ENCODE assay signal across 13 mouse cellular contexts in genomic region chr13:62865651-62866315, GRCm38 (mm10). TPM values are rescaled to one million over a fixed set of nuclear protein-coding genes. Genes with fewer than 3 reads are reported as not detected.
DNase-seq lines count a peak whose midpoint lies in the region; ATAC-seq and TF ChIP-seq lines count a peak whose summit lies in the region.
"Had no signal": no experiment of that assay in that cellular context is flagged by ENCODE, and none has a peak within 500 bp of the region (broad histone marks: within the 10 kb centered on the region; RNA-seq: fewer than 3 reads in every experiment).

No protein-coding gene starts in this region.

- no peak for DNase-seq in forebrain, embryonic 10.5 days (ENCODE audit: extremely low spot score, low spot score)
- DNase-seq in forebrain, embryonic 14.5 days (ENCODE audit: low spot score), result no peak
- peak; percentile 3 for DNase-seq in kidney, adult 9 months
- no peak for DNase-seq in kidney, adult 11 months
- peak; percentile 80 for DNase-seq in limb, embryonic 14.5 days (ENCODE audit: low spot score)
- DNase-seq in cerebellum, postnatal 10 days, result no peak
- DNase-seq in layer of hippocampus, adult 9-10 months (ENCODE audit: low spot score), result no peak
- DNase-seq: adrenal gland, postnatal 25 days; cerebellum, adult 11 months; layer of hippocampus, adult 9-11 months; midbrain, embryonic 14.5 days had no signal

- H3K27me3 ChIP-seq in forebrain, embryonic 10.5 days (ENCODE audit: poor library complexity, severe bottlenecking), result no peaks in the 10 kb centered on the region
- H3K27me3 ChIP-seq in forebrain, embryonic 14.5 days (replicated peaks; ENCODE audit: control insufficient read depth, insufficient read depth, low read length), result no peaks in the 10 kb centered on the region
- H3K27me3 ChIP-seq in embryonic facial prominence, embryonic 13.5 days, result no peaks in the 10 kb centered on the region
- no peaks in the 10 kb centered on the region for H3K27me3 ChIP-seq in limb, embryonic 14.5 days (ENCODE audit: control insufficient read depth, insufficient read depth, low read length)

- H3K27ac ChIP-seq in forebrain, embryonic 10.5 days, result peak overlapping the region; percentile 12; the same call in 1 of the 2 replicates
- no peak overlapping the region for H3K27ac ChIP-seq in forebrain, embryonic 14.5 days (ENCODE audit: low read depth, low read length)
- peak overlapping the region; percentile 86 for H3K27ac ChIP-seq in embryonic facial prominence, embryonic 13.5 days
- H3K27ac ChIP-seq in limb, embryonic 14.5 days (replicated peaks; ENCODE audit: low read depth, low read length), result peak overlapping the region; percentile 84

- no peaks in the 10 kb centered on the region for H3K9me3 ChIP-seq in forebrain, embryonic 10.5 days
- no peaks in the 10 kb centered on the region for H3K9me3 ChIP-seq in forebrain, embryonic 14.5 days (replicated peaks; ENCODE audit: control insufficient read depth, low read length)
- H3K9me3 ChIP-seq in embryonic facial prominence, embryonic 13.5 days, result no peaks in the 10 kb centered on the region
- H3K9me3 ChIP-seq in limb, embryonic 14.5 days (ENCODE audit: control insufficient read depth, low read length), result no peaks in the 10 kb centered on the region

- 70% methylated on average over 11 of the region's 11 CpGs for WGBS in forebrain, embryonic 10.5 days
- WGBS in forebrain, embryonic 14.5 days, result 77% methylated on average over 11 of the region's 11 CpGs
- 40% methylated on average over 11 of the region's 11 CpGs for WGBS in embryonic facial prominence, embryonic 13.5 days
- WGBS in limb, embryonic 14.5 days, result 29% methylated on average over 11 of the region's 11 CpGs

- H3K4me2 ChIP-seq in forebrain, embryonic 14.5 days (ENCODE audit: low read length), result no peak overlapping the region
- H3K4me2 ChIP-seq in embryonic facial prominence, embryonic 13.5 days, result peak overlapping the region; percentile 14; the same call in 1 of the 2 replicates
- peak overlapping the region; percentile 25; the same call in 1 of the 2 replicates for H3K4me2 ChIP-seq in limb, embryonic 14.5 days (replicated peaks; ENCODE audit: low read depth, low read length, severe bottlenecking)
- H3K4me2 ChIP-seq: heart, embryonic 11.5 days had no signal

- no peak for ATAC-seq in forebrain, embryonic 14.5 days
- ATAC-seq in embryonic facial prominence, embryonic 13.5 days (ENCODE audit: insufficient number of reproducible peaks, insufficient read depth, low FRiP score, low TSS enrichment, low read depth), result peak; percentile 75
- ATAC-seq in limb, embryonic 14.5 days (ENCODE audit: low FRiP score, low read depth), result peak; percentile 90

- no peak overlapping the region for H3K4me3 ChIP-seq in forebrain, embryonic 10.5 days
- H3K4me3 ChIP-seq in forebrain, embryonic 14.5 days (ENCODE audit: low read depth, low read length), result no peak overlapping the region
- no peak overlapping the region for H3K4me3 ChIP-seq in embryonic facial prominence, embryonic 13.5 days
- H3K4me3 ChIP-seq in limb, embryonic 14.5 days (replicated peaks; ENCODE audit: low read length), result no peak overlapping the region

- H3K4me1 ChIP-seq in forebrain, embryonic 10.5 days, result peaks cover 3% of the 10 kb centered on the region; the same call in 1 of the 2 replicates
- no peaks in the 10 kb centered on the region for H3K4me1 ChIP-seq in forebrain, embryonic 14.5 days (ENCODE audit: control insufficient read depth, insufficient read depth, low read length)
- H3K4me1 ChIP-seq in embryonic facial prominence, embryonic 13.5 days, result peaks cover 44% of the 10 kb centered on the region
- peaks cover 32% of the 10 kb centered on the region for H3K4me1 ChIP-seq in limb, embryonic 14.5 days (ENCODE audit: control insufficient read depth, insufficient read depth, low read length)

- TF ChIP-seq POLR2A in limb, embryonic 14.5 days (IDR thresholded peaks at IDR 0.05; ENCODE audit: borderline replicate concordance, extremely low read depth, insufficient read depth, insufficient read length), result no peak

- no peak overlapping the region for H3K9ac ChIP-seq in forebrain, embryonic 14.5 days (ENCODE audit: low read length)
- no peak overlapping the region for H3K9ac ChIP-seq in embryonic facial prominence, embryonic 13.5 days
- H3K9ac ChIP-seq in limb, embryonic 14.5 days (ENCODE audit: low read depth, low read length, severe bottlenecking), result no peak overlapping the region

- H3K36me3 ChIP-seq in forebrain, embryonic 10.5 days (replicated peaks), result no peaks in the 10 kb centered on the region
- no peaks in the 10 kb centered on the region for H3K36me3 ChIP-seq in forebrain, embryonic 14.5 days (ENCODE audit: control insufficient read depth, insufficient read depth, low read length)
- no peaks in the 10 kb centered on the region for H3K36me3 ChIP-seq in embryonic facial prominence, embryonic 13.5 days
- H3K36me3 ChIP-seq in limb, embryonic 14.5 days (ENCODE audit: control insufficient read depth, insufficient read depth, low read length), result no peaks in the 10 kb centered on the region

RNA-seq across cellular contexts. Expression of gene Fbp2, which starts 7.6 kb away (rescaled TPM):
- 0.10 TPM in 1 of 2 replicates, not detected in the other for polyA plus RNA-seq in forebrain, embryonic 10.5 days (2016; fragmentation: Nextera tagmentation; extraction: Ambion mirVana)
- polyA plus RNA-seq in forebrain, embryonic 14.5 days (2014; fragmentation: Nextera tagmentation; extraction: Ambion mirVana), result 0.13 TPM in 1 of 2 replicates, not detected in the other
- polyA plus RNA-seq in embryonic facial prominence, embryonic 13.5 days (2015; fragmentation: Nextera tagmentation; extraction: Ambion mirVana), result 0.45 and 2.1 TPM in 2 replicates
- 0.85 and 1.4 TPM in 2 replicates for polyA plus RNA-seq in limb, embryonic 14.5 days (2012; rRNA removed)
- polyA plus RNA-seq in limb, embryonic 14.5 days (2014; fragmentation: Nextera tagmentation; extraction: Ambion mirVana), result 1.5 and 1.8 TPM in 2 replicates

RNA-seq across cellular contexts. Expression of gene Fbp1, which starts 22.3 kb away (rescaled TPM):
- polyA plus RNA-seq in forebrain, embryonic 10.5 days (2016; fragmentation: Nextera tagmentation; extraction: Ambion mirVana), result not detected in 2 replicates
- not detected in 2 replicates for polyA plus RNA-seq in forebrain, embryonic 14.5 days (2014; fragmentation: Nextera tagmentation; extraction: Ambion mirVana)
- polyA plus RNA-seq in embryonic facial prominence, embryonic 13.5 days (2015; fragmentation: Nextera tagmentation; extraction: Ambion mirVana), result 0.66 and 5.3 TPM in 2 replicates
- 0.89 and 1.00 TPM in 2 replicates for polyA plus RNA-seq in limb, embryonic 14.5 days (2012; rRNA removed)
- polyA plus RNA-seq in limb, embryonic 14.5 days (2014; fragmentation: Nextera tagmentation; extraction: Ambion mirVana), result 1.1 and 2.2 TPM in 2 replicates
- polyA plus RNA-seq: heart, embryonic 11.5 days; midbrain, embryonic 14.5 days had no signal

Comparison
In these comparisons a context has a peak if more than half of its experiments do, and no peak if none do; other contexts are left out.
1. DNase-seq: peak in kidney, adult 9 months (single experiment) and limb, embryonic 14.5 days (single experiment); none in forebrain, embryonic 10.5 days (single experiment), forebrain, embryonic 14.5 days (single experiment), kidney, adult 11 months (single experiment), cerebellum, postnatal 10 days (0 of 2) and layer of hippocampus, adult 9-10 months (single experiment).